Mouse (Mus musculus) liver, adult 2 months (tissue): ENCODE data around the gene Zzz3. TPM values are rescaled to one million over a fixed set of nuclear protein-coding genes. Genes with fewer than 3 reads are reported as not detected.

Experiments used
- DNase-seq: peaks from one replicate; pipeline ENCODE4 v3.0.0-alpha.2; 2011; ENCODE audit warnings: low read depth, low spot score; ENCODE audit errors: extremely low read depth
- H3K27ac ChIP-seq: fragments of 200-500 bp; replicated peaks from 2 replicates; pipeline ENCODE4 v1.5.1; 2012; ENCODE audit warnings: low read depth, mild to moderate bottlenecking, control low read depth, inconsistent platforms, low read length; ENCODE audit not compliant: insufficient read depth
- H3K27me3 ChIP-seq: fragments of 200-500 bp; 2 replicates; pipeline ENCODE4 v1.6.1; 2012; ENCODE audit warnings: mild to moderate bottlenecking, moderate library complexity, low read length, inconsistent platforms; ENCODE audit not compliant: control insufficient read depth, insufficient read depth
- H3K36me3 ChIP-seq: fragments of 200-500 bp; 2 replicates; pipeline ENCODE4 v1.6.1; 2012; ENCODE audit warnings: low read length, inconsistent platforms; ENCODE audit not compliant: control insufficient read depth, insufficient read depth
- H3K4me1 ChIP-seq: fragments of 200-500 bp; 2 replicates; pipeline ENCODE4 v1.6.1; 2011; ENCODE audit warnings: low read length; ENCODE audit not compliant: control insufficient read depth, insufficient read depth
- H3K4me3 ChIP-seq: fragments of 200-500 bp; 2 replicates; pipeline ENCODE4 v1.5.1; 2011; ENCODE audit warnings: low read depth, mild to moderate bottlenecking, control low read depth, low read length, moderate library complexity; ENCODE audit not compliant: insufficient read depth
- H3K79me2 ChIP-seq: fragments of 200-500 bp; 2 replicates; pipeline ENCODE4 v1.6.1; 2012; ENCODE audit warnings: inconsistent platforms, mild to moderate bottlenecking, low read length, moderate library complexity; ENCODE audit not compliant: control insufficient read depth, insufficient read depth
- H3K9ac ChIP-seq: fragments of 200-500 bp; 2 replicates; pipeline ENCODE4 v1.6.1; 2012; ENCODE audit warnings: low read depth, mild to moderate bottlenecking, control low read depth, inconsistent platforms, low read length
- CTCF ChIP-seq: fragments of 200-500 bp; IDR thresholded peaks from 2 replicates; pipeline ENCODE4 v1.5.1; 2011; ENCODE audit warnings: low read depth, low read length, control low read depth
- POLR2A ChIP-seq: fragments of 200-500 bp; IDR thresholded peaks from 2 replicates; pipeline ENCODE4 v1.6.1; 2011; ENCODE audit warnings: low read length, control low read depth; ENCODE audit not compliant: insufficient read depth; ENCODE audit errors: extremely low read depth
- WGBS: fragments of 180-500 bp; shearing (Covaris S2); methylation state at CpG from one replicate; pipeline ENCODE4 v1.1.7; 2018; 5-methylcytosine and 5-hydroxymethylcytosine counted together
- polyA plus RNA-seq: library from polyadenylated mRNA; depleted of rRNA; stranded (reverse); fragments of >200 nt; gene quantifications from 2 replicates; pipeline ENCODE4 v1.2.3, GENCODE M21; 2012
- total RNA-seq: library from RNA; depleted of rRNA; stranded (reverse); fragments of >200 nt; gene quantifications from 2 replicates; pipeline ENCODE4 v1.2.3, GENCODE M21; 2014

Zzz3 gene
- total and polyA plus RNA-seq, 2 experiments = 10.2 to 17.6 TPM

DNA sequence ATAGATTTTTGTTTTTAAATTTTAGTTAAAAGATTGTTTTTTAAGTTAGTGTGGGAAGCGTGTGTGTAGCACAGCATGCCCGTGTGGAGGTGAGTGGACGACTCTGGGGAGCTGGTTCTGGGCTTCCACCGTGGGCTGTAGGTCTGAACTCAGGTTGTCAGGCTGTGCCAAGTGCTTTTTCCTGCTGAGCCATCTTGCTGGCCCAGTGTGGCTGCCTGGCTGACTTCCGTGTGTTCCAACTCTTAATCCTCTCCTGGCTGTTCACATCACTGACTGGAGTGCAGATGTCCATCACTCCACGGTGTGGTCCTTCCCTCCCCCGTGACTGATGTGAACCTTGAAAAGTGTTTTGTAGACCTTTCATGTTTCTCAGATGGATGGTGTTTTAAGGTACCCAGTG, 36.1 kb upstream of the Zzz3 start:
- Histone ChIP-seq H3K79me2 (peaks cover 25% of the 10 kb centered on the region; the same call in 1 of the 2 replicates), H3K27me3 (no peaks in the 10 kb centered on the region), H3K27ac (no peak overlapping the region), H3K9ac (no peak overlapping the region), H3K4me1 (peaks cover 7% of the 10 kb centered on the region), H3K36me3 (peaks cover 32% of the 10 kb centered on the region), H3K4me3 (no peak overlapping the region)
- WGBS = 95% methylated on average over 7 of the region's 7 CpGs
- DNase-seq = no peak
- TF ChIP-seq CTCF (no peak), POLR2A (no peak)

DNA sequence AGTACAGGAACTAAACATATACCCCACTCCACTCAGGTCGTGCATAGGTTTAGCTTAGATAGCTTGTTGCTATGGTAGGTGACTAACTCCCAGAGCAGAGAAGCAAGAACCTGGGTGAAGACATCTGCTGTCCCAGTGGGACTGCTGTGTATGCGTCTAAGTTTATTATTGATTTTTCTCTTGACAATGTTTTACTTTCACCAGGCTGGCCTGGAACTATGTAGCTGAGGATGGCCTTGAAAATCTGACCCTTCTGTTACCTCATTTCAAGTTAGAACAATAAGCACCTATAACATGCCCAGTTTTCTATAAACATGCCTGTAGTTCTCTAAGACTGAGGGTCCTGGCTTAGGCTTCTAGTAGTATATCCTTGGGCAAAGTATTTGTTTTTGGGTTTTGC, 31.1 kb upstream of the Zzz3 start:
- H3K27ac ChIP-seq = no peak overlapping the region
- TF ChIP-seq CTCF (no peak), POLR2A (no peak)
- peaks cover 65% of the 10 kb centered on the region for H3K36me3 ChIP-seq
- peaks cover 3% of the 10 kb centered on the region for H3K4me1 ChIP-seq
- no peaks in the 10 kb centered on the region for H3K27me3 ChIP-seq
- H3K9ac ChIP-seq = no peak overlapping the region
- H3K4me3 ChIP-seq = no peak overlapping the region
- 36% methylated on average over 2 of the region's 2 CpGs for WGBS
- DNase-seq = peak; percentile 74
- no peaks in the 10 kb centered on the region; the same call in 1 of the 2 replicates for H3K79me2 ChIP-seq

DNA sequence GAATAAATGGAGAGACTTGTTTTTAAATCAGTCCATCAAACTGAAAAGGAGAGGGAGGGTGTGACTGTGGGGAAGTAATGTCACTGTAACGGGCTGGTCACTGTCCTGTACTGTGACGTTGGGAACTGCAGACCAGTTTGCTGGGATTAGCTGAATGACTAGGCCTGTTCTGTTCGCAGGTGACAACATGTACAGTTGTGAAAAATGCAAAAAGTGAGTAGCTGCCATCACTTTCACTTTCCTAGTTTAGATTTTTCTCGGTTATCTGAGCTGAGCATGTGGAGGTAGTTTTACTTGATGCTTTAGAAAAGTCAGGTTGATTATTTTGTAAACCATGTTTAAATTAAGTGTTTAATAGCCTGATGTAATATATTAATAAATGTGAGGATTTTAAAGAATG, 19.2 kb upstream of the Zzz3 start:
- no peak for DNase-seq
- Histone ChIP-seq H3K36me3 (peaks cover 68% of the 10 kb centered on the region), H3K27ac (no peak overlapping the region), H3K79me2 (no peaks in the 10 kb centered on the region; the same call in 1 of the 2 replicates), H3K9ac (no peak overlapping the region), H3K4me1 (no peaks in the 10 kb centered on the region), H3K27me3 (no peaks in the 10 kb centered on the region), H3K4me3 (no peak overlapping the region)
- WGBS = 88% methylated on average over 4 of the region's 4 CpGs
- no peak for TF ChIP-seq POLR2A
- TF ChIP-seq CTCF = no peak

DNA sequence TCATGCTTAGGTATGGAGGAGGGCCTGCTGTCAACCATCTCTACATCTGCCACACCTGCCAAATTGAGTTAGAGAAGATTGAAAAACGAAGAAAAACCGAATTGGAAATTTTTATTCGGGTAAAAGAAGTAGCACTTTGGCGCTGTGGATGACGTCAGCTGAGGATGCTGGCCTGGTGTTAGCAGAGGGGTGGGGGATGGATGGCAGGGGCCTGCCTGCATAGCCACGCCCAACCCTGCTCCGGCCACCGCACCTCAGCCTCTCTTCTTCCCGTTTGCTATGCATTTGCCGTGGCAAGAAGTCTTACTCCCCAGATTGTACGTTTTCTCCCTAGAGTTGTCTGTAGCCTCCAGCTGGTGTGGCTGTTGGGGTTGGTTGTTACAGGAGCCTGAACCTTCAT, 11.2 kb upstream of the Zzz3 start:
- Histone ChIP-seq H3K36me3 (peaks cover 58% of the 10 kb centered on the region), H3K4me3 (no peak overlapping the region), H3K27ac (no peak overlapping the region), H3K79me2 (no peaks in the 10 kb centered on the region), H3K27me3 (no peaks in the 10 kb centered on the region), H3K9ac (no peak overlapping the region), H3K4me1 (no peaks in the 10 kb centered on the region)
- WGBS = 82% methylated on average over 11 of the region's 11 CpGs
- no peak for TF ChIP-seq CTCF
- no peak for TF ChIP-seq POLR2A
- DNase-seq = no peak

DNA sequence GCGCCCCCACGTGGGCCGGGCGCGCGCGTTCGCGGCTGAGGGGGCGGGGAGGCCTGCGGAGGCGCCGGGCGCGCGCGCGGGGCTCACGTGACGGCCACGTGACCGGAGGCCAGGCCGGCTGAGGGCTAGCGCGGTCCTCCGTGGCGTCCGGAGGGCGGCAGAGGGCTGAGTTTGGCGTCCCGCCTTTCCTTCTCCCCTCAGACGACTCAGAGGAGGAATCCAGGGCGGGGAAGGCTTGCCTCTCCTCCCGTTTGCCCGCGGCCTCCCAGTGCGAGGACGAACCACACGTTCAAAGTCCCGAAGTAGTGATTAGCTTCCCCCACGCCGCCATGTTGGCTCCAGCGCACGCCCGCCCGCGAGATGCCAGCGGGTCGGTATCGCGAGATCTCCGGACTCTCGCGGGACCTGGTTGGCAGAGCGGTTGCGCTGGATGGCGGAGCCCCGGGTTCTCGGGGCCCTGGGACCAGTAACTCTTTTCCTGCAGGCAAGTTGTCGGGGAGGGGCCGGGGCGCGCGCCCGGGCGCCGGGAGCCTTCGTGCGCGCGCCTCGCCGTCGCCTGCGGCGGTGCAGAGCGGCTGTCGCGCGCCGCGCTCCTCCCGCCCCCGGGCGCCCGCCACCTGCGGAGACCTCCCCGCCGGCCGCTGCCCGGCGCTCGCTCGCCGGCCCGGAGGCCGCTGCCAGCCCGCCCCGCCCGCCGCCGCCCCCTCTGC, 1.2 kb downstream of the Zzz3 start:
- TF ChIP-seq CTCF (0 out of 2 replicates have a peak, but pooled peaks have one; percentile 3), POLR2A (peak; percentile 70)
- Histone ChIP-seq H3K4me3 (peak overlapping the region; percentile 90), H3K36me3 (peaks cover 6% of the 10 kb centered on the region; the same call in 1 of the 2 replicates), H3K9ac (peak overlapping the region; percentile 95), H3K4me1 (peaks cover 15% of the 10 kb centered on the region), H3K27me3 (no peaks in the 10 kb centered on the region), H3K79me2 (peaks cover 14% of the 10 kb centered on the region; the same call in 1 of the 2 replicates), H3K27ac (peak overlapping the region; percentile 97)
- DNase-seq = peak; percentile 73
- 2% methylated on average over 100 of the region's 102 CpGs for WGBS

DNA sequence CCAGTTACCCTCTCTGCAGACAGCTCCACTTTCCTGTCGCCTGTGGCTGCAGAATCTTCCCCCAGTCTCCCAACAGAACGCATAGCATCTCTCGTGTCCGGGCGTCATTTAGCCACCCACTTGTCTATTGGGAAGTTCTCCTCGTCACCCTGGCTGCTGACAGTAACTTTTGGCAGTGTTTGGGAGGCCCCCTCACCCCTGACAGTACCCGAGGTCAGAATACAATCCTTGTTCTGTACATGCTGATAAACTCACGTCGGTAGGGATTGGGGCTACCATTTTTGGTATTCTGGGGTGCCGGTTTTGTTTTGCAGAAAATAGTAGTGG, 1.7 kb downstream of the Zzz3 start:
- Histone ChIP-seq H3K27ac (peak overlapping the region; percentile 97), H3K4me3 (peak overlapping the region; percentile 90), H3K36me3 (peaks cover 4% of the 10 kb centered on the region; the same call in 1 of the 2 replicates), H3K27me3 (no peaks in the 10 kb centered on the region), H3K4me1 (peaks cover 15% of the 10 kb centered on the region), H3K9ac (peak overlapping the region; percentile 95), H3K79me2 (peaks cover 15% of the 10 kb centered on the region; the same call in 1 of the 2 replicates)
- TF ChIP-seq CTCF (no peak), POLR2A (no peak)
- 1% methylated on average over 10 of the region's 10 CpGs for WGBS
- no peak for DNase-seq
